Mouse (Mus musculus) heart, postnatal 4 days (tissue): ENCODE results near the gene Atxn7l2. TPM values are rescaled to one million over a fixed set of nuclear protein-coding genes. Genes with fewer than 3 reads are reported as not detected.

Experiments used
- DNase-seq: peaks from one replicate; pipeline ENCODE4 v3.0.0; 2021
- total RNA-seq, 2 experiments: library from RNA; stranded (reverse); gene quantifications; 2 replicates each; pipeline ENCODE4 v1.2.3; 2021

Gene Atxn7l2
- total RNA-seq, 2 experiments from 2014 or later = 6.9 to 7.7 TPM

GRCm38 (mm10) chr3:108205601-108206000, 5.1 kb downstream of the Atxn7l2 start:
- DNase-seq = no peak

- no peak for DNase-seq
Measured at GRCm38 (mm10) chr3:108204470-108204869, 6.3 kb downstream of the Atxn7l2 start.

DNA sequence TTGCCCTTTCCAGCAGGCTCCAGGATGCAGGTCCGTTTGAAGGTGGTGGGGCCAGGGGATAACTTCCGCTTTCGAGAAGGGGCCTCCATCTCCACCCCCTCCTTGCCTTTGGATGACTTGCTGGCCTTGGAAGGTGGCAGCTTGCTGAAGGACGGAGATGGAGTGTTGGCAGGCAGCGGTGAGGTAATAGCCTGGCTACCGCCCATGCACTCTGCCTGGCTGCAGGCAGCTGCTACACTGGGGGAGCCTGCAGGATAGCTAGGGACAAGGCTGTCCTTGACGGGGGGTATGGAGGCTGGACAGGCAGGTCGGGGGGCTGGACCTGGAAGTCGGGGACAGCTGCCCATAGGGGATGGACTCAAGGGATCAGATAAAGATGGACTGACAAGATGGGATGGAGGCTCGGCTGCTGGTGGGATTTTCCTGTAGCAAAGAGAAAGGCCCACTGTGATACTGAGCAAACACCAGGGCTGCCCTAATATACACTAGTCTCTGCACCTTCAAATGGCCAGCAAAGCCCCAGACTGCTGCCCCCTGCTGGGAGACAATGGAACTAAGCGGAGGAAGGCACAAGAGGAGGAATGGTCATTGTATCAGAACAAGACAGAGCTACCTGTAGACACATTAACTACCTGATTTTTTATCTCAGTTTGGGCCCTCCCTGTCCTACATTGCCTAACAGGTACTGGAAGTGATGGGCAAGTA, 7.0 kb downstream of the Atxn7l2 start:
- peak; percentile 89 for DNase-seq

GRCm38 (mm10) chr3:108203212-108203611, 7.5 kb downstream of the Atxn7l2 start:
- DNase-seq = no peak

DNA sequence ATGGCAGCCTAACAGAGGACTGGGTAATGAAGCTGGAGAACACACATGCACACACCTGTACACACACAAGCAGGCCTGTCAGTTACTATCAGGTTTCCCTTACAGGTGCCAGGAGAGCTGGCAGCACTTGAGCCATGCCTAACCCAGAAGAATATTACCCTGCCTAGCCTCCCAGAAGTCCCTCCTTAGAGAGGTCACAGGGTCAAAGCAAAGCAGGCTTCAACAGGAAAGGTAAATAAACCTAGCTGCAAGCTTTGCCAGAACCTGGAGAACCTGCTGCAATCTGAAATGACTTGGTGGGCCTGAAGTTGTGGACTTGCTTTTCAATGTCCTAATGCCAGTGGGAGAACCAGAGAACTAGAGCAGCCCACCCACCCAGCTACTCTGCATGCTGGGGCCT, 8.2 kb downstream of the Atxn7l2 start:
- no peak for DNase-seq

- DNase-seq = peak; percentile 95
Measured at GRCm38 (mm10) chr3:108200329-108201323, 10.1 kb downstream of the Atxn7l2 start, which contains the start of gene Cyb561d1. TSS of gene Cyb561d1 (minus strand) at chr3:108201212.

- no peak for DNase-seq
Measured at GRCm38 (mm10) chr3:108199231-108199630, 11.5 kb downstream of the Atxn7l2 start.

GRCm38 (mm10) chr3:108197066-108197497, 13.7 kb downstream of the Atxn7l2 start:
- DNase-seq = peak; percentile 54

DNA sequence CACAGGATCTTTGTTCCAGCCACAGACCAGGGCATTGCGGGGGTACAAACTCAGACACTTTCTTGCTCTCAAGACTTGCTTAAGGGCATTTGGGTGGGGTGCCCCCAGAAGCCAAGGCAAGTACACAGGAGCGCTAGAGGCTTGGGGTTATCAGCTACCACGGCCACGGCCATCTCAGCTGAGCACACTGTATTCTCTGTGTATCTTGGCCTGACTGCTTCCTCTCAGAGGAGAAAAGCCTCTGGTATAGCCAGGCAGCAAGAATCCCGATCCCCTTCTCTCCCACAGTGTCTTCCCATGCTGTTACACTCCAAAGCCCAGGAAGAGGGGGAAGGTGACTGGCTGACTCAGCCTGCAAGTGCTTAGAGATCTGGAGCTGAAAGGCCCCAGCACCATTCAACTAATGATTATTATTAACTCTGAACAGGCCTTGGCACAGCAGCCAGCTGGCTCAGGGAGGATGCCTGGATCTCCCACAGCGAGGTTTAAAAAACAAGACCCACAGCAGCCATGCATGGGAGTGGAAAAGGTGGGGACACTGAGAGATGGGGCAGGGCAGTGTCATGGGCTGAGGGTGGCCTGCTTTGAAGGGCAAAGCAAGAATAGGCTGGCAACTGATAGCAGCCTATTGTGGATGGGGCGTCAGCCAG, 14.7 kb downstream of the Atxn7l2 start:
- no peak for DNase-seq

DNA sequence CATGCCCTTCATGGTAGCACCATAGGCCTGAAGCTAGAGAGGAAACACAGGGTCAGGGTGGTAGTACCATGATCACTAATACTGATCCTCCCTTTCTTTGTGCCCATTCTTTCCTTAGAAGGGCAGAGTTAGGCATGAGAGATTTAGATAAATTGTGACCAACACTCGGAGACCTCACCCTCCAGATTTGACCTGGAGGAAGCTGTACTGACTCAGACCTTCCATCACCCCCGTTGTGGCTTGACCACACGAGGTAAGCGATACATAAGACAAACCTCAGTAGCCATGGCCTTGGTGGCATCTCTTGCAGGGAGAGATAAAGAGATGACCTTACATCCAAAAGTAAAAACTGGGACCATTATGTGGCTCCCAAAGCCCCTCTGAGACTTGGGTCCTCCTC, 15.4 kb downstream of the Atxn7l2 start:
- DNase-seq = no peak

GRCm38 (mm10) chr3:108193686-108194085, 17.0 kb downstream of the Atxn7l2 start:
- no peak for DNase-seq

GRCm38 (mm10) chr3:108189897-108190296, 20.8 kb downstream of the Atxn7l2 start:
- no peak for DNase-seq

GRCm38 (mm10) chr3:108188716-108189490, 21.8 kb downstream of the Atxn7l2 start:
- DNase-seq = no peak

DNA sequence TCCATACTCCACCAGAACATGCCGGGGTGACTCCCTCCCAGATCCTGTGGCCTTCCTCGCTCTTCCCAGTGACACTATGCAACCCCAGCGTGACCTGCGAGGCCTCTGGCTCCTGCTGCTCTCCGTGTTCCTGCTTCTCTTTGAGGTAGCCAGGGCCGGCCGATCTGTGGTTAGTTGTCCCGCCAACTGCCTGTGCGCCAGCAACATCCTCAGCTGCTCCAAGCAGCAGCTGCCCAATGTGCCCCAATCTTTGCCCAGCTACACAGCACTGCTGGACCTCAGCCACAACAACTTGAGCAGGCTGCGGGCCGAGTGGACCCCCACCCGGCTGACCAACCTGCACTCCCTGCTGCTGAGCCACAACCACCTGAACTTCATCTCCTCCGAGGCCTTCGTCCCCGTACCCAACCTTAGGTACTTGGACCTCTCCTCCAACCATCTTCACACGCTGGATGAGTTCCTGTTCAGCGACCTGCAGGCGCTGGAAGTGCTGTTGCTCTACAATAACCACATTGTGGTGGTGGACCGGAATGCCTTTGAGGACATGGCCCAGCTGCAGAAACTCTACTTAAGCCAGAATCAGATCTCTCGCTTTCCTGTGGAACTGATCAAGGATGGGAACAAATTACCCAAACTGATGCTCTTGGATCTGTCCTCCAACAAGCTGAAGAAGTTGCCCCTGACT, 23.5 kb downstream of the Atxn7l2 start:
- DNase-seq = no peak

DNA sequence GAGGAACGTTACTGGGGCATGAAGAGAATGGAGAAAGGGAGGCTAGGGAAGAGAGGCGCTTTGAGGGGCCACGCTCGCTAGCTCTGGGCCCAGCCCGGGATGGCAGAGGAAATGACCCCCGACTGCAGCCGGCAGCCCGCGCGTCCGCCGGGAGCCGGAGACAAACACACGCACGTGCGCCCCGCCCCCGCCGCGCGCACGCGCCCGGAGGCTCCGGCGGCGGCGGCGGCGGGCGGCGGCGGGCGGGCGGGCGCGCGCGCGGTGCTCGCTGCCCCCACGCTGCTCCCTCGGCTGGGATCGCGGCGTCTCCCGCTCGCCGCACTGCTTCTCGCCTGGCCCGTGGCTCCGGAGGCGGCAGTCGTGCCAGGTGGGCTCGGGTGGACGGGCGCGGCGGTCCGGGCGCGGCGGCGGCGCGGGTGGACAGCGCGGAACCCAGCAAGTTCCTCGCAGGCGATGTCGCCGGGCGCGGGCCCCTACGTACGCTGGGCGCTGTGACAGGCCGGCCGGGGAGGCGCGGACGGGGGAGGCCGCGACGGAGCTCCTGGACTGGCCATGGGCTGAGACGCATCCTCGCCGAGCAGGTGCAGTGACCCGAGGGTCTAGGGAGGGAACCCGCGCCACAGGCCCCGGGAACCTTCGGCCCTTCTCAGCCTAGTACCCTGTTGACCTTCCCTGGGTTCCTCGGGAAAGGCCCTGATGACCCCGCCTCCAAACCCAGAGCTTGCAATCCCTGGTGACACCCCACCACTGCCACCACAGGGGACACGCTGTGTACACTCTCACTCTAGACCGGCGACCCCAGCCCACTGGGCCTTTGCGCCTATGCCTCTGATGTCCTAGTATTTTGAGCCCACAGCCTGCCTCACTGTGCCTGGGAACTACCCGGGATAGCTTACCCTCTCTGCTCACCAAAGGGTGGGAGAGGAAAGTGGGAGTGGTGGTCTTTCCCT, 24.4 kb downstream of the Atxn7l2 start, which contains the start of gene Amigo1:
Amigo1 (plus strand) TSS at position 238 of the 950 bp plus-strand sequence.
- DNase-seq = peak; percentile 53

DNA sequence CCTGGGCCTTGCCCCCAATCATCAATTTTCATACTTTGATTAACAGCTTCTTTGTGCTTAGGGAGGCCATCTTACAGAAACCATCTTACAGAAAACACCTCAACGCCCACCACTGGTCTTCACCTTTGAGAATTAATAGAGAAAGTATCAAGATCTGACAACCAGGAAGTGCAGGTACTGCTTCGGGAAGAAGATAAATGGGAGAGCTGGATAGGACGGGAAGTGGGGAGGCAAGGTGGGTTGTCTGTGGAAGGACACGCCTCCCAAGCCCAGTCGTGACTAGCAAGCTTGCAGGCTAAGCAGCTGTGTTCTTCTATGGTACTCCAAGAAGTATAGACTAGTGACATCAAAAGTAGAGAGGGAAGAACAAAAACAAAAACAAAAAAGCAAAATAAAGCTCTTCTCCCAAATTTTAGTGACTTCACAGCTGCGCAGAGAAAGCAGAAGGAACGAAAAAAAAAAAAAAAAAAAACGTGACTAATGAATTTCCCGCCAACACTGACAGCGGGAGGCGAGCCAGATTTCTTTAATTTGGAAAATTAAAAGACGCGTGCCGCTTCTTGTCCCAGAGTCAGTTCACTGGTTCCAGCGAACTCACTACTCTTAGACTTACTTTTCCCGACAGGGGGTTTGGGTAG, 25.2 kb downstream of the Atxn7l2 start:
- no peak for DNase-seq

- DNase-seq = no peak
Measured at GRCm38 (mm10) chr3:108184742-108185141, 26.0 kb downstream of the Atxn7l2 start.

- DNase-seq = no peak
Measured at GRCm38 (mm10) chr3:108180514-108180913, 30.2 kb downstream of the Atxn7l2 start.
